Mouse (Mus musculus) B cell, adult 2 months (primary cell): ENCODE measurements around the gene Sclt1.
A peak's percentile ranks its signal among the peaks of the same experiment; 100 is the strongest.

ENCODE experiments used
- DNase-seq, 2 experiments: peaks; one replicate each; pipeline ENCODE4 v3.0.0; 2022

Gene Sclt1

DNA sequence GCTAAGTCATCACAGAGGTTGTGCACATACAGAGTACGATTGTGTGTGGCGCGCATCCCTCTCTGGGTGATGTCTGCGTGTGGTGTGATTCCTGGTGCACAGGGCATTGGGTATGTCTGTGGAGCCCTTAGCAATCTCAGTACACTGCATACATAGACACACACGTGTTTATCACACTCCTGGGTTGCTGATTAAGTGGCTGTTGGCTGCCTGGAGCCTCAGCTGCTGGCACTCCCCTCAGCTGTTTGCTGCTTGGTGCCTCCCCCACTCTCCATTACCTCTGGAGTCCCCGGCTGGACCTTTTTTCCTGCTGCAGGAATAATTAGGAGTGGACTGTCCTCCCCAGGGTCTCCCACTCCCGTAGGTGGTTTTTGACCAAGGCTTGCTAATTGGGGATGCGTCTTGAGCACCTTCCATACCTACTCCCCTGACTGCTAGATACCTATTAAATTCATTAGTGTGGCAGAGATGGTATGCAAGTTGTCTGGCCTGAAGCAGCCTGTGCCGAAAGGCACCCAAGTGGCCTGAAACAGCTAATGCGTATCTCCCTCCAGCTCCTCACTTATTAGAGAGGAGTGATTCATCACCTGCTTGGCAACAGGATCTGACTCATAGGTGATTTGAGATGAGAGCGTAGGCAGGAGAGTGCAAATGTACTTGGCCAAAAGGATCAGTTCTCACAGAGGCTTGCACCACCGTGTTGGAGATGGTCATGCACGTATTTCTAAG, 136.5 kb downstream of the Sclt1 start:
- no peak for DNase-seq

DNA sequence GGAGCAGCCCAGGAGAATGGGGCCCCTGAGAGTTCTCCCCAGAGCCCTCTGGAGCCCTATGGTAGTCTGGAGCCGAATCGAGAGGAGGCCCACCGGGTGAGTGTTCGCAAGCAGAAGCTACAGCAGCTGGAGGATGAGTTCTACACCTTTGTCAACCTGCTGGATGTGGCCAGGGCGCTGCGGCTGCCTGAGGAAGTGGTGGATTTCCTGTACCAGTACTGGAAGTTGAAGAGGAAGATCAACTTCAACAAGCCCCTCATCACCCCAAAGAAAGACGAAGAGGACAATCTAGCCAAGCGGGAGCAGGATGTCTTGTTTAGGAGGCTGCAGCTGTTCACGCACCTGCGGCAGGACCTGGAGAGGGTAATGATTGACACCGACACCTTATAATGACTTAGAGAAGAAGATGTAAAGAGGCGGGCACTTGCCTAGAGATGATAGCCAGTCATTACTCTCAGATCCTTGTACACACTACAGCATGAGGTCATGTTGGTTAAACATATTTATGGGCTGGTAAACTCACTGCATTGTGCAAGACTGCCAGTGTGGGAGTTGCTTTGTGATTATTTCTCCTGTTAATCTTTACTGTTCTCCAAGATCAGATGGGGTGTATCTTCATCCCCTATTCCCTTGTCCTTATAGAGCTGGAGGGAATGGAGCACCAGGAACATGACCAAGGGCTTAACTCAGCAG, 137.5 kb downstream of the Sclt1 start:
- no peak for DNase-seq

GRCm38 (mm10) chr3:41603470-41604019, 138.8 kb downstream of the Sclt1 start:
- DNase-seq: no peak

- no peak for DNase-seq
Observed at GRCm38 (mm10) chr3:41602933-41603332, 139.4 kb downstream of the Sclt1 start.

DNA sequence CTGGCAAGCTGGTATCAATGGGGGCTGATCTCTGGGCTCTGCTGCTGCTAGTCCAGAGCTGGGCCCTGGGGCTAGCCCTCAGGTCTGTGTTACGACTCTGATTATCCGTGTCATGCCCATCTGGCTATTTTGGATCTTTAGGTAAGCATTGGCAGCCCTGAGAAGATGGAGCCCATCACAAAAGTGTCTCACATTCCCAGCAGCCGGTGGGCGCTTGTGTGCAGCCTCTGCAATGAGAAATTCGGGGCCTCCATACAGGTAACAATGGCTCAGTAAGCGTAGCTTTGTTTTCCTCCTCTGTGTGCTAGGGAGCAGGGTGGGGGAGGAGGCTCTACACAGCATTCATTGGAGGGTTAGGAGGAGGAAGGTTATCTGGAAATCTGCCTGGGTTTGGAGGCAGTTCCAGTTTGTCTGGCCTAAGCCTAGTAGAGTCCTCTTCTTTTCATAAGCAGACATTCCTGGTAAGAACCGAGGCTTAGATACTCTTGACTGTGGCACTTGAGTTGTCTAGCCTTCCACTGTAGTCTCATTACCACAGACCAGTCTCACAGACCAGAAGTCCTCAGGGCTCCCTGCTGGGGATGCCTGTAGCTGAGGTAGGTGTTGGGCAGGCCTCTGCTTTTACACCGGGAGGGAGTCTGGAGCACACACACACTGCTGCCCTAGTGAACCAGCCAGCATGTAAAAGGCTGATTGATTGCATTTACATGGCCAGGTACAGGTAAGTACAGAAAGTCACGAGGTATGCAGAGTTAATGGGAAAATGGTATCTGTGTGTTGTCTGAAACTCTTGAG, 140.9 kb downstream of the Sclt1 start:
- DNase-seq: no peak

DNA sequence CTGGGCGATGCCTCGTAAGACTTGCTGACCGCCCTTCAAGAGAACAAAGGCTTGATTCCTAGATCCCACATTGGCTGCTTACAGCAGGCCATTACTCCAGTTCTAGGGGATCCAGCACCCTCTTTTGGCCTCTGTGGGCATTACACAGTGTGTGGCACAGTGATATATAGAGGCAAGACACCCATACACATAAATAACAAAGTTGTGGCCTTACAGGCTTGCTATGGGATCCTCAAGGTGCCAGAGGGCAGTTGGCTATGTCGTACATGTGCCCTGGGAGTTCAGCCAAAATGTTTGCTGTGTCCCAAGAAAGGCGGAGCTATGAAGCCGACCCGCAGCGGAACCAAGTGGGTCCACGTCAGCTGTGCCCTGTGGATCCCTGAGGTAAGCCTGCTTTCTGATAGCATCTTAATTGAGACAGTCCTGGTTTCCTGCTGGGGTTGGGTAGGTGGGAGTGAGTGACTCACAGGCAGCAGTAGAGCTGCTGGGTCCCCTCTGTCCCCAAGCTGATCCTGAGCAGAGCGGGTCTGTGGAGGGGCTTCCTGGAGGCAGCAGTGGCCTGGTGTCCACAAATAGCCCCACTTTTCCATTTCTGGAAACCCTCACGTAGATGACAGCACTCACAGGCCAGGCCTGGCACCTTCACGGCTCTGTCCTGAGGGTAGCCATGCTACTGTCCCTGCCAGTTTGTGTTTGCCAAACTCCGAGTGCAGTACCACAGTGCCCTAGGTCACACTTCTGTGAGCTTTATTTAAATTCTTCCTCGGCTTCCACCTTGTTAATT, 142.3 kb downstream of the Sclt1 start:
- DNase-seq: peak; percentile 70

- no peak for DNase-seq
Observed at GRCm38 (mm10) chr3:41599226-41599625, 143.1 kb downstream of the Sclt1 start.

GRCm38 (mm10) chr3:41598412-41598811, 143.9 kb downstream of the Sclt1 start:
- DNase-seq: no peak

- no peak for DNase-seq
Observed at GRCm38 (mm10) chr3:41597036-41597435, 145.3 kb downstream of the Sclt1 start.

DNA sequence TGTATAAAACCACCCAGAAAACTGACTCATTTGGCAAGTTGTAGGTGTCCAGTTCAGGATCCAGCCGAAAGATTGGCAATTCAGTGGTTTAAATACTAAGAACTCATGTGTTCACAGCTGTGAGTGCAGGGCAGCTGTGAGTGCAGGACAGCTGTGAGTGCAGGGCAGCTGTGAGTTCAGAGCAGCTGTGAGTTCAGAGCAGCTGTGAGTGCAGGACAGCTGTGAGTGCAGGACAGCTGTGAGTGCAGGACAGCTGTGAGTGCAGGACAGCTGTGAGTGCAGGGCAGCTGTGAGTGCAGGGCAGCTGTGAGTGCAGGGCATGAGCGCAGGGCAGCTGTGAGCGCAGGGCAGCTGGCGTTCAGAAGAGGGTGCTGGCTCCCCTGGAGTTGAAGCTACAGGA, 147.3 kb downstream of the Sclt1 start:
- DNase-seq: no peak

DNA sequence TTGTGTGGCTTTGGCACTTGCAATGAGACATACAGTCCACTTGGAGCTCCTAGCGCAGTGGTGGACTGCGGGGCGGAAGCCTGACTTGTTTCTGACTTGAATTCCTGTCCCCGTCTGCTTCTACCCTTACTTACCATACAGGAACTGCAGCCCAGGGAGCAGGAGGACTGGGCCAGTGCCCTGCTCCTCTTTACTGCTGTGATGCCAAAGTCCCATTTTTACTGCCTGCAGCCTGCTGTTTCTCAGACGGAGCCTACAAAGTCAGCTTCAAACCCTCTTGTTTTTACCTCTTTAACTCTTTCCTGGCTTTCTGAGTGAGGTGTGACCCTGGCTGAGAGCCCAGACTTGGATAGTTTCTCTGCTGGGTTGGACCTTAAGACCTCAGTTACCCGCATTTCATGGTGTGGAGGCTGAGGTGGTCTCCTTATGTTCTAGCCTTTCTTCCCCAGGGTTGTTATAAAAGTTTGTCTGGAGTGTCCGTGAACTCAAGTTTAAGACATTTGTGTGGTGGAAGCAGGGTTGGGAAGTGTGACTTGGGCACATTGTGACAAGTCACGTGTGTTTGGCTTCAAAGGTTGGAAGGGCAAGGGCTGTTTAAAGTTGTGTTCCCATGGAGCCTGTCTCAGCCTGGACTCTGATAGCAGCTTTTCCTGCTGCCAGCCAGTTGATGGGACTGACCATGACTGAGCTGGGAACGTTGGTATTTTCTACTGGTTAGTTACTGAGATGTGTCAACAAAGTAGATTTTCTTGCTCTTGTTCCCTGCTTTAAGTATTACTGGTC, 148.0 kb downstream of the Sclt1 start:
- DNase-seq: no peak

GRCm38 (mm10) chr3:41592805-41593204, 149.5 kb downstream of the Sclt1 start:
- DNase-seq: no peak

- no peak for DNase-seq
Observed at GRCm38 (mm10) chr3:41591651-41592170, 150.6 kb downstream of the Sclt1 start.

GRCm38 (mm10) chr3:41590695-41591559, 151.4 kb downstream of the Sclt1 start:
- DNase-seq: no peak

- no peak for DNase-seq
Observed at GRCm38 (mm10) chr3:41589988-41590387, 152.3 kb downstream of the Sclt1 start.

GRCm38 (mm10) chr3:41589246-41589914, 152.9 kb downstream of the Sclt1 start:
- DNase-seq: no peak

DNA sequence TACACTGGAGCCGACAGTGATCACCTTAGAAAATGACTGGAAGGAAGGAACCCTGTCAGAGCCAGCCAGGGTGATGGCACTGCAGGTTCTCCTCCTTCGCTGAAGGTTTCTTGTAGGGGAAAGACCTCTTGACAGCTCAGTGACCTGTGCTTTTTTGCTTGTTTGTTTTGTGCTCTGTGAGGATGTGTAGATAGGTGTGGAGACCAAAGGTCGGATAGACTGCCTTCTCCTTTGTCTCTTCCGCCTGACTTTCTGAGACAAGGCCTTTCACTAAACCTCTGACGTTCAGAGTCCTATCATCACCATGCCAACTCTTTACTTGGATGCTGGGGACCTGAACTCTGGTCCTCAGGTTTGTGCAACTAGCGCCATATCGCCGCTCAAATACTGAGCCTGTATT, 153.8 kb downstream of the Sclt1 start:
- DNase-seq: no peak

- DNase-seq: no peak
Observed at GRCm38 (mm10) chr3:41587588-41587987, 154.7 kb downstream of the Sclt1 start.

- no peak for DNase-seq
Observed at GRCm38 (mm10) chr3:41586917-41587316, 155.4 kb downstream of the Sclt1 start.

- no peak for DNase-seq
Observed at GRCm38 (mm10) chr3:41586330-41586729, 156.0 kb downstream of the Sclt1 start.
